Mouse (Mus musculus) intestine, embryonic 16.5 days (tissue): ENCODE data around the gene Gm14443. TPM values are rescaled to one million over a fixed set of nuclear protein-coding genes. Genes with fewer than 3 reads are reported as not detected.
"Not testable (repeated sequence)": the region's sequence is repeated elsewhere in the genome, so short reads cannot be mapped to it uniquely, and the experiment has no call there.

Experiments used
- ATAC-seq: fragments of 200-750 bp; cut with Nextera tagmentation; 2 replicates; pipeline ENCODE4 v1.8.0; 2017; ENCODE audit warnings: moderate TSS enrichment, moderate library complexity
- H3K27ac ChIP-seq: fragments of 300-500 bp; sonication (generic); 2 replicates; pipeline ENCODE4 v1.5.1; 2014; ENCODE audit warnings: mild to moderate bottlenecking, low read length
- H3K27me3 ChIP-seq: fragments of 300-500 bp; sonication (generic); replicated peaks from 2 replicates; pipeline ENCODE4 v1.6.1; 2014; ENCODE audit warnings: low read length, control low read depth, mixed read lengths; ENCODE audit not compliant: control insufficient read depth, insufficient read depth
- H3K36me3 ChIP-seq: fragments of 300-500 bp; sonication (generic); 2 replicates; pipeline ENCODE4 v1.6.1; 2014; ENCODE audit warnings: low read length, control low read depth; ENCODE audit not compliant: control insufficient read depth, insufficient read depth
- H3K4me1 ChIP-seq: fragments of 300-500 bp; sonication (generic); 2 replicates; pipeline ENCODE4 v1.6.1; 2014; ENCODE audit warnings: low read length, control low read depth, mixed read lengths; ENCODE audit not compliant: control insufficient read depth, insufficient read depth
- H3K4me2 ChIP-seq: fragments of 300-500 bp; sonication (generic); 2 replicates; pipeline ENCODE4 v1.6.1; 2014; ENCODE audit warnings: low read depth, low read length, control low read depth
- H3K4me3 ChIP-seq: fragments of 300-500 bp; sonication (generic); 2 replicates; pipeline ENCODE4 v1.5.1; 2014; ENCODE audit warnings: mild to moderate bottlenecking, low read length
- H3K9ac ChIP-seq: fragments of 300-500 bp; sonication (generic); 2 replicates; pipeline ENCODE4 v1.6.1; 2014; ENCODE audit warnings: low read depth, low read length
- H3K9me3 ChIP-seq: fragments of 300-500 bp; sonication (generic); 2 replicates; pipeline ENCODE4 v1.6.1; 2016; ENCODE audit warnings: low read length, control low read depth; ENCODE audit not compliant: control insufficient read depth
- WGBS: fragments of 180-500 bp; shearing (Covaris S2); extraction: QIAGEN DNeasy Blood & Tissue Kit; methylation state at CpG from one replicate; pipeline ENCODE4 v1.1.7; 2014; 5-methylcytosine and 5-hydroxymethylcytosine counted together
- polyA plus RNA-seq: library from polyadenylated mRNA; unstranded; fragments of >200 nt; fragmentation: Nextera tagmentation; extraction: Ambion mirVana; gene quantifications from 2 replicates; pipeline ENCODE4 v1.2.1, GENCODE M21; 2015

Gene Gm14443
- polyA plus RNA-seq, result 0.27 and 0.64 TPM in 2 replicates

DNA sequence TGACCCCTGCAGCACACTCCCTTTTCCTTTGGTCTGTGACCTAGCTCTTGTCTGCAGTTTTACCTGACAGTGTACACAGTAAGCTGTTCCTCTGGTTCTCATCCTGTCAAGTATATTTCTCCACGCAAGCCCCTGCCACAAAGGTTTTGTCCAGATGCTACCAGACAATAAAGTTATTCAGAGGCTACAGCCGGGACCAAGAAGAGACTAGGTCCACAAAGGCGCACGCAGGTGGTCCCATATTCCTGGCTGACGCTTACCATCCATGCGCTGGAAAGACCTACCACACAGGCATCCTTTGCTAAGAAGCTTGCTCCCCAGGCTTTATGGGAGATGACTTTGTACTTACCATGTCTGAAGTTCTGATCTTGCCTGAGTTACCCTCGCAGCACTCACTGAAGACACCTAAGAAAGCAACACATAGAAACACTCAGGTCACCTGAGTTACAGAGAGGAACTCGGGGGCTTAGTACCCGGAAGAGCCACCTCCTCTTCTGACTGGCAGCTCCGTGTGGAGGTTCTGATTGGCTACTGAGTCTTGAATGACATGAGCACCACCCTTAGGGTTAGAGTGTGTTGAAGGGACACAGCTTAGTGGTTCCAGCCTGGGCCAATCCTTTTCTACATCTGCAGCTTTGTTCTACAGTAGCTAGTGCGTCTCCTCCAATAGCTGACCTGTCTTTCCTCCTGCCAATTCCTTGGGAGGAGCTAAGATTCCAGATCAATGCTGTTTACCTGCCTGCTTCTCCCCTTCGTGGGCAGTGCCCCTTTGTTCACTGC is at the start of gene Gm14443:
Gm14443 (minus strand) TSS at position 471 of the 780 bp plus-strand sequence.
- not testable (repeated sequence) for H3K9ac ChIP-seq, H3K4me1 ChIP-seq, ATAC-seq, H3K4me3 ChIP-seq, H3K4me2 ChIP-seq, H3K9me3 ChIP-seq, H3K36me3 ChIP-seq, H3K27me3 ChIP-seq, H3K27ac ChIP-seq
- 75% methylated on average over 12 of the region's 12 CpGs for WGBS

DNA sequence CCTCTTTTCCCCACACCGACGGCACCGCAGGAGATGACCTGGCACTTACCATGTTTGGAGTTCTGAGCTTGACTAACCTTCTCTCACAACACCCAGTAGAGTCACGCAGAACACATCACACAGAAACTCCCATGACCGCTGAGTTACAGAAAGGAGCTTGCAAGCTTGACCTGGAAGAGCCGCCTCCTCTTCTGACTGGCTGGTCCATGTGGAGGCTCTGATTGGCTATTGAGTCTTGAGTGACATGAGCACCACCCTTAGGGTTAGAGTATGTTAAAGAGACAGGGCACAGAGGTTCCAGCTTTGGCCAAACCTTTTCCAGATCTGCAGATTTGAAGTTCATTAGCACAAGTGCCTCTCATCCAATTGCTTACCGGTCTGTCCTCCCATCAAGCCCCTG is 31.1 kb upstream of the Gm14443 start, which contains the start of gene Gm14391:
Gm14391 (minus strand) TSS at position 186 of the 400 bp plus-strand sequence.
- not testable (repeated sequence) for H3K4me2 ChIP-seq, H3K27ac ChIP-seq, ATAC-seq, H3K9ac ChIP-seq, H3K36me3 ChIP-seq, H3K4me1 ChIP-seq, H3K9me3 ChIP-seq, H3K27me3 ChIP-seq, H3K4me3 ChIP-seq
- no CpG with 5 or more reads among the region's 7 CpGs for WGBS

DNA sequence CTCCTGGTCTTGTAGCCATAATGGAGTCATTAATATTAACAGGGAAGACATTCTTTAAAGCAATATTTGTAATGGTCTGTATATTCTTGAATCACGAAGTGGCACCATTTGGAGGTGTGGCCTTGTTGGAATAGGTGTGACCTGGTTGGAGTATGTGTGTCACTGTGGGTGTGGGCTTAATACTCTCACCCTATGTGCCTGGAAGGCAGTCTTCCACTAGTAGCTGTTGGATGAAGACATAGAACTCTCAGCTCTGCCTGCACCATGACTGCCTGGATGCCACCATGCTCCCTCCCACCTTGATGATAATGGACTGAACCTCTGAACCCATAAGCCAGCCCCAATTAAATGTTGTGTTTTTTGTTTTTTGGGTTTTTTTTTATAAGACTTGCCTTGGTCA is 3.3 kb upstream of the Gm14443 start:
- not testable (repeated sequence) for H3K4me3 ChIP-seq, H3K9ac ChIP-seq, H3K36me3 ChIP-seq, H3K4me1 ChIP-seq, H3K4me2 ChIP-seq, H3K9me3 ChIP-seq, ATAC-seq, H3K27me3 ChIP-seq, H3K27ac ChIP-seq
- 51% methylated on average over 1 of the region's 1 CpGs for WGBS

DNA sequence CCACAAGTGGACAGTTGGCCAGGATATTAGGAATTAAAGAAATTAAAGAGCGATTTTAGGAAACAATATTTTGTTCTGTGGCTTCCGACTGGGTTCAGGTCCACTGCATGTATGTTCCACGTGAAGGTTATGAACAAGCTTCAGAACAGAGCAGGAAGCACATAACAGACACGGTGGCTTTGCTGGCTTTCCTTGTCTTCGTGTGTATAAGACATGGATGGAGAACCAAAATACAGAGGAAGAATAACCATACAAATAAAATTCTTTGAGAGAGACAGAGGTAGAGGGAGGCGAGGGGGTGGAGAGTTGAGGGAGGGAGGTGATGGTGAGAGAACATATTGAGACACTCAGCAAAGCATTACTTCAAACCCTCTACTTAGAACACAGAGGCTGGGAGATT is 641 bp upstream of the Gm14443 start:
- no peak overlapping the region for H3K4me2 ChIP-seq
- ATAC-seq, result no peak
- no peaks in the 10 kb centered on the region for H3K27me3 ChIP-seq
- no peak overlapping the region for H3K9ac ChIP-seq
- no peaks in the 10 kb centered on the region for H3K36me3 ChIP-seq
- H3K4me1 ChIP-seq, result no peaks in the 10 kb centered on the region
- no peaks in the 10 kb centered on the region for H3K9me3 ChIP-seq
- WGBS, result 80% methylated on average over 6 of the region's 6 CpGs
- H3K27ac ChIP-seq, result no peak overlapping the region
- H3K4me3 ChIP-seq, result no peak overlapping the region

DNA sequence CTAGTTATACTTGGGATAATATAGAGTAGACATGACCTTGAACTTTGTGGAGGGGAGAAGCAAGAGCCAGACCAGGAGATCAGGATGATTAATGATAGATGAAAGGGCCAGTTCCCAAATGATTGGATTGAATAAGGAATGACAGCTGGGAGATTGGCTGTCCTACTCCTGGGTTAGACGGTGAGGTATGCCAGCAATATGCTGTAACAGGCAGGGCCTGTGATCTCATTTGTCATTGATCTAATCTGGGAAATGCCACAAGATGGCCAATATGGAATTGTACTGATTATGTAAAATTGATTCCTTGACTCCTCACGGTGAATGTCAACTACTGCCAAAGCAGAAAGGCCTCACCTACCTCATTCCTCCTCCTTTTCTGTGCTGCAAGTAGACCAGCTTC is 1.6 kb downstream of the Gm14443 start:
- not testable (repeated sequence) for H3K27ac ChIP-seq, H3K4me1 ChIP-seq, H3K36me3 ChIP-seq, H3K27me3 ChIP-seq, H3K4me2 ChIP-seq, H3K9me3 ChIP-seq, ATAC-seq, H3K9ac ChIP-seq, H3K4me3 ChIP-seq
- 82% methylated on average over 2 of the region's 2 CpGs for WGBS

DNA sequence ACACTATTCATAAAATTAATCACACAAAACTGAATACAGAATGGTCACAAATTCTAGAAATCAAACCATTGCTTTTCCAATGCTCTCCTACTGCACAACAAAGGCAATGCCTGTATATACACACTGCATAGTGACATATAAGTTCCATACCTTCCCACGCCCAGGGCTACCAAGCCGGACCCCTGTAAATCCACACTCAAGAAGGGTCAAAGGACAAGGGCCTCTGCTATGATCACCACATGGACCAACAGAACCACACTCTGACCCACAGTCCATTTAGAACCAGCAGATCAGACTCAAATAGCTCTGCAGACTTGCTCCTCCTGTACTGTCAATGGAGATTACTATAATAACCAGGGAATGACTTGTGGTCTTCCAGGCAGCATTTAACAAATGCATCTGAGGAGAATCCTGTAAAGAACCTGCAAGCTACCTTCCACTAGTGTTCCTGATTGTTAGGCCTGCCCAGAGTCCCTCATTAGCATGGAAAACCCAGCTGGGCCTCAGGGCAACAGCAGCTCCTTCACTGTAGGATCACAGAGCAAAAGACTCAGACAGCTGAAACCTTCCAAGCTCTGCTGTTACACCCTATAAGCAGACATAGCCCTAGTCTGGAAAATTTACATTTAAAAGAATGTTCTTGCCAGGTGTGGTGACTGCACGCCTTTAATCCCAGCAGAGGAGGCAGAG is 2.6 kb downstream of the Gm14443 start:
- H3K9me3 ChIP-seq, H3K9ac ChIP-seq, H3K4me2 ChIP-seq, ATAC-seq, H3K4me1 ChIP-seq, H3K4me3 ChIP-seq, H3K36me3 ChIP-seq, H3K27me3 ChIP-seq, H3K27ac ChIP-seq: not testable (repeated sequence)
- WGBS, result 86% methylated on average over 3 of the region's 3 CpGs

DNA sequence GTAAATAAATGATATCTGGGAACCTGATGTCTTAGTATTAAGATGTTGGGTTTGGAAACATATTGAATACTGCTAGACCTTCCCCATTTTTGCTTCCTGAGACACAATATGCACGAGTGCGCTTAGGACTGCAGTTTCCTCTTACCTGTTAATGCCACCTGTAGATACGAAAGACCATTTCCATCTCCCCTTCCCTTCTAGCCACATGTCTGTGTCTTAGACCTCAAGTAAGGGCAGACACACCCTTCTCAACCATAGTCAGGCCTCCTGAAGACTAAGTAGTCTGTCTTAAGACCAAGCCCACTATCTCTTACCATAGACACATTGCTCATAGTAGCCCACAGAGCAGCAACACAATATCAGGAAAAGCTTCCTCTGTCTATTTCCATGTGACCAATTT is 3.5 kb downstream of the Gm14443 start:
- no peaks in the 10 kb centered on the region for H3K9me3 ChIP-seq
- H3K4me1 ChIP-seq, result no peaks in the 10 kb centered on the region
- no peaks in the 10 kb centered on the region for H3K27me3 ChIP-seq
- H3K27ac ChIP-seq, result no peak overlapping the region
- no peaks in the 10 kb centered on the region for H3K36me3 ChIP-seq
- WGBS, result 86% methylated on average over 3 of the region's 3 CpGs
- H3K4me3 ChIP-seq, result no peak overlapping the region
- no peak for ATAC-seq
- no peak overlapping the region for H3K9ac ChIP-seq
- no peak overlapping the region for H3K4me2 ChIP-seq

DNA sequence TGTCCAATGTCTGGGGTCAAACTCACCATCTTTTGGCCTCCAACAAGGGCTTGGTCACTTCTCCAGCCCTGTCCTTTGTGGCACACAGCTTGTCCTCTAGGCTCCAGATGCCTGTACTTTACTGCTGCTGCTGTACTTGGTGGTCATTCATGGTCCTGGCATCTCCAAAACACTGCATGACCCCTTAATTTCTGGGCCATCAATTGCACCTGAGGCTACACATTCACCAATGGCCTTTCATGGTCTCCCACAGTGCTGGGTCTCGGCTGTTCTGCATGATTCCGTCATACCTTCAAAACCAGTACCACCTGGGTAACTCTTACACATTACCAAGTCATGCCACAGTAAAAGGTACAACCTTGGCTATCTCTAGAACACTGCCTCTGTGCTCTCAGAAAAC is 8.8 kb downstream of the Gm14443 start:
- not testable (repeated sequence) for ATAC-seq, H3K9me3 ChIP-seq, H3K4me2 ChIP-seq, H3K27me3 ChIP-seq, H3K9ac ChIP-seq, H3K4me3 ChIP-seq, H3K36me3 ChIP-seq, H3K4me1 ChIP-seq, H3K27ac ChIP-seq
- 83% methylated on average over 2 of the region's 2 CpGs for WGBS

DNA sequence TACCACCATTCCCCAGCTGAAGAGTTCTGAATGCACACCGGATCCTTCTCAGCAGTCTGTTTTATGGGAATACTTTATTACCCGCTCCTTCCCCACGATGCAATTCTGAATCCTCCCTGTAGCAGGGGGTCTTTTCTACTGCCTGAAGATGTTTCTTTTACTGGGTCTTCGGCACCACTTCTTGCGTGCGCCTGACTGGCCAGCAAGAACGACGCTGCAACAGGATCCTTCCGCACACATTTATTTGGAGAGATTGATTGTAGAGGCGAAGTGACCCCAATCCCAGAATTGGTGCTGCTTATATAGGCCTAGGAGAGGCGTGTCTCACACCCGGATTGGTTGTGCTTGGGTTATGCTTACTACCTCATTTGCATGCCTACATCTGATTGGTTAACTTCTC is 10.6 kb downstream of the Gm14443 start:
- not testable (repeated sequence) for H3K27me3 ChIP-seq, H3K27ac ChIP-seq, H3K9ac ChIP-seq, H3K4me3 ChIP-seq, H3K4me2 ChIP-seq, H3K9me3 ChIP-seq, H3K36me3 ChIP-seq, H3K4me1 ChIP-seq, ATAC-seq
- WGBS, result 94% methylated on average over 12 of the region's 12 CpGs
